14 mouse cellular contexts compared by ENCODE assay signal in the genomic region with DNA sequence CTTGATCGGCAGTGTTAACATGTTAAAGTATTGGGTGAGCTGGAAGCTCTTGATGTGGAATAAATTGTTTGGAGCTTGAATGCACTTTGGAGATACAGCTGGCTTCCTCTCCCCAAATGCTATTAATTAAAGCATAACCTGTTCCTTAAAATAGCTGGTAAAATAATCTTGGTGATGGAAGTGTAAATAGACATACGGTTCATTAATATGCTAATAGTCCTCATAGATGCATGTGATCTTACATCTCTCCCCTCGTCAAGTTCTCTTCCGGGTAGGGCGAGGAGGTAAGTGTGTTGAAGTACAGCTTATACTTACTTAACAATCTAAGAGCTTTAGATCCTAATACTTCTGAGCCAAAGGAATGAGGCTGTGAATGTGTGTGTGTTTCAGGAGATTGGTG.
"Had no signal": no experiment of that assay in that cellular context is flagged by ENCODE, and none has a peak within 500 bp of the region (broad histone marks: within the 10 kb centered on the region; RNA-seq: fewer than 3 reads in every experiment).

No protein-coding gene starts in this region.

- H3K4me2 ChIP-seq: intestine, embryonic 15.5 days; midbrain, embryonic 11.5 days; midbrain, embryonic 15.5 days; neural tube, embryonic 13.5 days had no signal

- H3K9ac ChIP-seq: intestine, embryonic 15.5 days; midbrain, embryonic 15.5 days; neural tube, embryonic 13.5 days had no signal

- ATAC-seq: hindbrain, postnatal 0 days; intestine, embryonic 15.5 days; midbrain, embryonic 15.5 days had no signal

- H3K4me1 ChIP-seq: intestine, embryonic 15.5 days had no signal

- H3K27ac ChIP-seq: hindbrain, postnatal 0 days; intestine, embryonic 15.5 days; layer of hippocampus, adult 2 months; limb, embryonic 10.5 days; midbrain, embryonic 15.5 days; neural tube, embryonic 13.5 days had no signal

- H3K27me3 ChIP-seq: intestine, embryonic 15.5 days; midbrain, embryonic 15.5 days; neural tube, embryonic 13.5 days had no signal

- H3K36me3 ChIP-seq: intestine, embryonic 15.5 days; limb, embryonic 10.5 days; midbrain, embryonic 15.5 days; neural tube, embryonic 13.5 days had no signal

- DNase-seq: kidney, adult 18-20 months; kidney, postnatal 10 days; kidney, postnatal 4 days; lung, postnatal 36 days; right cerebral cortex, postnatal 25 days; thymus, adult 18-20 months; thymus, postnatal 14 days had no signal

- H3K9me3 ChIP-seq: intestine, embryonic 15.5 days; limb, embryonic 10.5 days; midbrain, embryonic 15.5 days; neural tube, embryonic 13.5 days had no signal

- H3K4me3 ChIP-seq: intestine, embryonic 15.5 days; layer of hippocampus, adult 2 months; limb, embryonic 10.5 days; midbrain, embryonic 15.5 days; neural tube, embryonic 13.5 days had no signal
